Mouse (Mus musculus): ENCODE data around the gene Rbm42. TPM values are rescaled to one million over a fixed set of nuclear protein-coding genes. Genes with fewer than 3 reads are reported as not detected.

The Rbm42 gene
- 10 to 100 TPM; 46.0 to 49.1 TPM for total RNA-seq (2021)
- long read RNA-seq, experiment 1, transcript Rbm42-202 (9 exons, 1,526 nt): major isoform, 30 of 61 reads
- long read RNA-seq, experiment 1, transcript Rbm42-201 (10 exons, 1,784 nt): minor isoform, 25 of 61 reads
- long read RNA-seq, experiment 1, partial matches to known transcripts: 6 of 61 reads
- long read RNA-seq, experiment 1, other reads (novel, unspliced or antisense): 0 of 61 reads
- long read RNA-seq, experiment 2, transcript Rbm42-201 (10 exons, 1,784 nt): minor isoform, 13 of 43 reads
- long read RNA-seq, experiment 2, transcript Rbm42-202 (9 exons, 1,526 nt): major isoform, 24 of 43 reads
- long read RNA-seq, experiment 2, partial matches to known transcripts: 4 of 43 reads
- long read RNA-seq, experiment 2, other reads (novel, unspliced or antisense): 2 of 43 reads

DNA sequence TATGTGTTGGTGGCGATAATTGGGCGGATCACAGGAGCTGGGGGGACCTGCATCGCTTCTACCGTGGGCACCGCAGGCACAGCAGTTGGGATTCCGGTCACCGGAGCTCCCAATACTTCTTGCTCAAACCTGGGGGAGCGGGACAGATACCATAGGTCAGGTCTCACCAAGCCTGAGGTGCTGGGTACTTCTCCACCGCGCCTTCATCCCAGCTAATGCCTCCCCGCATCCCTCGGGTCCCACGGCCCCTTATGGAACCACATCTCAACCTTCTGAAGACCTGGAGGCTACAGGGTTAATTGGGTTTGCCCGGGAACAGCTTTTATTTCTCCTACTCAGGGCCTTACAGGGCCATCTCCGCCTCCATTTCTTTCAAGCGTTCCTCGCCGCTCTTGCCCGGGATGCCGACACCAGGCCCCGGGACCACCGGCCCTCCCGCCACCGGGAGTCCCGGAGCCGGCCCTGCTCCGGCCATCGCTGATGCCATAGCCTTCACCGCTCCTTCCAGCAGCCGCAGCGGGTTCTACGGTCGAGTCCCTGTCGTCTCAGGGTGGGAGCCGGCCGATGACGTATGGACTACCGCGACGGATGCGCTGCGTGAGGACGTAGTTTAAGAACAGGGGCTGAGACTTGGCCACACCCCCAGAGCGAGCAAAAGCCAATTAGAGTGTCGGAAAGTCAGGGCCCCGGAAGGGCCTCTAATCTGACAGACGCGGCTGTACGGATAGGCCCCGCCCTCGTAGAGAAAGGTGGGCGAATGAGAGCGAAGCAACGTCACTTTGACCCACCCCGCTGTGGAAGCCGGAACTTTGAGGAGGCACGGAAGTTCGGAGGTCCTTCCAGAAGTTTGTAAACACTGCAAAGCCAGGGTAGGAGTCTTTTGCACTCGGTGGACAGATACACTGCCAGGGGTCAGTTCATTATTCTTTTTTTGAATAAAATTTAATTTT, at the start of gene Rbm42:
Gene Rbm42 (minus strand): TSS at position 727 of the 950 bp plus-strand sequence.
- peak; percentile 98 to 100 for DNase-seq

DNA sequence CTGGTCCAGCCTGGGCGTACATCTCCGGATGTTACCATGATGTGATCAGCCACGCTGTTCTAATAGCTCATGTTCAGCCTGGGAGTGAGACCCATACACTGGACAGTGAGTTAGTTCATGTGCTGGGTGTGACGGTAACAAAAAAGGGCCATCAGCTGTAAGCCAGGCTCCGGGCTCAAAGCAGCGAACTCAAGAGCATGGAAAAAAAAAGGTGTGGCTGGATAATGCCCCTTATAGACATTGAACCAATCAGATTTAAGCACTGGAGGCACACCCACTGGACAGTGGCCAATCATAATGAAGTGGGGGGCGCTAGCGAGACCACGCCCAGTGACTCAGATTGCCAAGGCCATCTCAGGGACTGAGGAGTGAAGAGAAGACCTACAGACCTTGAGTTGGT, 48.5 kb upstream of the Rbm42 start, which contains the start of gene 2200002J24Rik:
Gene 2200002J24Rik (plus strand): TSS at position 338 of the 400 bp plus-strand sequence.
- DNase-seq: no peak

DNA sequence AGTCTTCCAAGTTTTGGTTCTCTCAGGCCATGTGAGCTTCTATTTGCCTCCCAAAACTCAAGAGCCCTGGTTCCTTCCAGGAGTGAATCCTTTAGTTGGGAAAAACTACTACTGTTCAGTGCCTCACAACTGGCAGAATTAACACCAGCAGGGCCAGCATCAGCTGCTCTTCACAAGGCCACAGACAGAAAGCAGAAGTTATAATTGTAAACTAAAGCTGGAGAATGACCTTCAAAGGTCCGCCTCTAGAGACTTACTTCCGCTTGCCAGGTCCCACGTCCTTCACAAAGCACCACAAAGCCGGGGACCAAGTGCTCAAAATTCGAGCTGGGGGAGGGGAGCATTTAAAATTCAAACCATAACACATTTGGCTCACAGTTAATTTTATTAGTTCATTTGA, 48.0 kb upstream of the Rbm42 start:
- peak in 1 of 2 experiments; percentile 12 for DNase-seq

DNA sequence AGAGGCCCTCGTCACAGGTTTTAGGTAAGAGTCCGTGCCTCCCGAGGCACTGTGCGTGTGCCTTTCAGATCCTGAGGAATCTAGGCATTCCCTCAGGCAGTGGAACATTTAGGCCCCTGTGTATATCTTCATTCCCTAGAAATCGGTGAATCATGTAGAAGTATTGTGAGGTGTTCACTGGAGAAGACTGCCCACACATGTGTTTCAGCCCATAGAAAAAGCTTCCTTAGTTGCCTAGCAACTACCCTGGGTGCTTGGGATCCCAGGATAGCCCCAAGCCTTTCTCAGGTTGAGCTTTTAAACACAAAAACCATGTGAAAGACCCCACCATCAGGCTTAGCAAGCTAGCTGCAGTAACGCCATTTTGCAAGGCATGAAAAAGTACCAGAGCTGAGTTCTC, 38.2 kb upstream of the Rbm42 start:
- DNase-seq: no peak

DNA sequence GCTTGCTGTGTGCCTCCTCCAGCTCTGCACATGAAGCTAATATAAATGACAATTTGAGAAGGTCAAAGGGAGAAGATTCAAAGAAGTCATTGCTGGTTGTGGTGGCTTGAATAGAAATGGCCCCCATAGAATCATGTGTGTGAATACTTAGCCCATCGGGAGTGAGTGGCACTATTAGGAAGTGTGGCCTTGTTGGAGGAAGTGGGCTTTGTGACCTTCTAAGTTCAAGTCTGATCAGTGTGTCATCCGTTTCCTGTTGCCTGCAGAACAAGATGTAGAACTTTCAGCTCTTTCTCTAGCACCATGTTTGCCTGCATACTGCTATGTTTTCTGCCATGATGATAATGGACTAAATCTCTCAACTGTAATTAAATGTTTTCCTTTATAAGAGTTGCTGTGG, 33.3 kb upstream of the Rbm42 start:
- no peak for DNase-seq

DNA sequence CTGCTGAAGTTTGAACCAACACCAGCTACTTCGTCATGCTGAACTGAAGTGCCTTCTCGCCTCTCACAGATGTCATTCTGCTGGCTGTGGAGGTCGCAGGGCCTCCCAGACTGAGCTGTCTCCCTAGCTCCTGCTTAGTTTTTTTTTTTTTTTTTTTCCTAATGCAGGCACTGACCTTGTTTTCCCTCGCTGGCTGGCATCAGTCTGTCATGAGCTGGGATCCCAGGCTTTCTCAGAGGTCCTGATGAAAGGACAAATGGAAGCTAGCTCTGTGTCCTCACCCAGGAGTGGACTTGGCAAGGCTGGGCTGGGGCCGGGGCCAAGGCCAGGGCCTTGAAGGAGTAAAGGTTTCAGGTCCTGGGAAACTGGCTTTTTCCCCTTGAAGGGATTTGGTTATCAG, 31.8 kb upstream of the Rbm42 start:
- peak; percentile 55 to 57 for DNase-seq

DNA sequence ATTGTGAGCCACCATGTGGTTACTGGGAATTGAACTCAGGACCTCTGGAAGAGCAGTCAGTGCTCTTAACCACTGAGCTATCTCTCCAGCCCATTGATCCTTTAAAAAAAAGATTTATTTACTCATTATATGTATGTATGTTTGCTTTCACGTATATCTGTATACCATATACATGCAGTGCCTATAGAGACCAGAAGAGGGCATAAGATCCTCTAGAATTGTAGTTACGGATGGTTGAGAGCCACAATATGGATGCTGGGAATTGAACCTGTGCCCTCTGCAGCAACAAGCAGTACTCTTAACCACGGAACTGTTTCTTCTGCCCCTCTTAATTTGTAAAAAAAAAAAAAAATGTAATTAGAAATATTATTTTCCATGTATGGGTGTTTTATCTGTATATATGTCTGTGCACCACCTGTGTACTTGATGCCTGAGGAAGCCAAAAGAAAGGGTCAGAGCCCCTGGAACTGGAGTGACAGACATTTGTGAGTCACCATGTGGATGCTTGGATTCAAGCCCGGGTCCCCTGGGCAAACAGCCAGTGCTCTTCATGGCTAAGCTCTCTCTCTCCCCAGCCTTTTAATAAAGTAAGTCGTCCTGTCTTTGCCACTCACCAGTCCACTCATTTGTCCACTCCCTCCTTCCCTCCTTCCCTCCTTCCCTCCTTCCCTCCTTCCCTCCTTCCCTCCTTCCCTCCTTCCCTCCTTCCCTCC, 28.3 kb upstream of the Rbm42 start:
- DNase-seq: peak; percentile 73 to 80

DNA sequence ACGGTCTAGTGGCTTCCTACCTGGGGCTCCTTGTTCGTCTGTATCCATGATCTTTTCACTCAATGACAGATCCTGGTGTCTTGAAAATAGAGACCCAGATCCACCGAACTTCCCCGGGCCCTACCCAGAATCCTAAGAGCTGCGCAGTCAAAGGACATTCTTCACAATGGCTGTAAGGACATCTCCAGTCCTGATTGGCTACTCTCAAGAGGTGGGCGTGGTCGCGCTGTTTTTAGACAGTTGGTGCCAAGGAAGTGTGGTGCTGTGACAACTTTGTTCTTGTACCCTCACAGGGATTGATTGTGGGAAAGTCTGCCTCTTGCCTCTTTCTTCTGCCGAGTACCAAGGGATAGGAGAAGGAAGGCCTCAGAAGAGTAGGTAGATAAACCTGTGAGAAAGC, 21.4 kb upstream of the Rbm42 start, which contains the start of gene Pmis2:
Gene Pmis2 (minus strand): TSS at position 126 of the 400 bp plus-strand sequence.
- no peak for DNase-seq

DNA sequence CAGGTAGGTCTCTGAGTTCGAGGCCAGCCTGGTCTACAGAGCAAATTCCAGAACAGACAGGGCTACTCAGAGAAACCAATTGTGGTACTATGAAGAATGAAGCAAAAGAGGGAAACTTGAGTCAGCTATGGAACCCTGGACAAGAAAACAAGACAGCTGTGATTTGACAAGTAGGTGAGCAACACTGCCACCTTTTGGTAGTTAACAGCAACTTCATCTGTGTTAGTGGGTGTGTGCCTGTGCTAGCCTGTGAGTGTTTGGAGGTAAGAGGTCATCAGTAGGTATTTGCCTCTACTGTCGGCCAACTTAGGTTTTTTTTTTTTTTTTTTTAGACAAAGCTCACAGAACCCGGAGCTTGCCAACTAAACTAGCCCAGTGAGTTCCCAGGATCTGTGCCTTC, 19.1 kb upstream of the Rbm42 start:
- DNase-seq: no peak

DNA sequence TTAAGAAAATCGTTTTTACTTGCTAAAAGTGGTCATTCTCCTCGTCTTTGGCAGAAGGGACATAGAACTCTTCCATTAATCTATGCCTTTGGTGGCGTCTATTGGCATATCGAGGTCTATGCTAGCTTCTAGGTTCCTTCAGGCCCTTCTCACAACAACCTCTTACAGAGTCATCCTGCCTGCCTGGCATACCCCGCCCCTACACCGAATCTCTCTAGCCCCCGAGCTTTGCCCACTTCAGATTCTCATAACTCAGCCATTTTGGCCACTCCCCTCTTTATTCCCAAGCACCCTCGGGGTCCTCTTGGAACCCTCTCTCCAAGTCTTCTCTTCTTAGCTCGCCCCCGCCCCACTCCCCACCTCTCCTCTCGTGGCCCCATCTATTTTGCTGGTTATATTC, 15.2 kb upstream of the Rbm42 start:
- peak in 1 of 2 experiments; percentile 20 for DNase-seq

DNA sequence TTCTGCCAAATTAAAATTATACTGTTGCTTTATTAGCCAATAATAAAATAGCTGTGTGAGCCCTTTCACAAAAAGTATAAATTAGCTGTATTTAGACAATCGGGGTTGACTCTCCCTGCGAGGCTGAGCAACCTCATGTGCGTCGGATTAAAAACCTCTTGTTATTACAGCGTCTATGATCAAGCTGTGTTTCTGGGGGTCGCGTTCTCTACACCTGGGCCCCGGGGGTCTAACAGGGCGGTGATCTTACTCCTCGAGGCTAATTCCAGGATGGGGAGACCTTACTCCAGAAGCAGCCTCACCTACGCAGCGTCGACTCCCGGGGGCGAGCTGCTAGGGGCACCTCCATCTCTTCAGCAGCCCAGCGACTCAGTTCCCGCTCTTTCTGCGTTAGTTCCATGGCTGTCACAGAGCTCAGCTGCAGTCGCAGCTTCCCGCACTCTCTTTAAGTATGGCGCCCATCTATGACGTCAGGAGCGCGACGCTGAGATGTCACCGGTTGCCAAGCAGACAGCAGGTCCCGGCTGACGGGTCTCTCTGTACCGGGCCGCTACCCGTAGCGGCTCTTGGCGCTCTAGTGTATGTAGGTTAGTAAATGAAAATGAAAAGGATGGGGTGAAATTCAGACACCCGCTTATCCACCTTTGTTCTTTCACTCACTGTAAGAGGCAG, 14.5 kb upstream of the Rbm42 start, which contains the start of gene Haus5:
Gene Haus5 (minus strand): TSS at position 466 of the 672 bp plus-strand sequence.
- DNase-seq: peak; percentile 92 to 96

DNA sequence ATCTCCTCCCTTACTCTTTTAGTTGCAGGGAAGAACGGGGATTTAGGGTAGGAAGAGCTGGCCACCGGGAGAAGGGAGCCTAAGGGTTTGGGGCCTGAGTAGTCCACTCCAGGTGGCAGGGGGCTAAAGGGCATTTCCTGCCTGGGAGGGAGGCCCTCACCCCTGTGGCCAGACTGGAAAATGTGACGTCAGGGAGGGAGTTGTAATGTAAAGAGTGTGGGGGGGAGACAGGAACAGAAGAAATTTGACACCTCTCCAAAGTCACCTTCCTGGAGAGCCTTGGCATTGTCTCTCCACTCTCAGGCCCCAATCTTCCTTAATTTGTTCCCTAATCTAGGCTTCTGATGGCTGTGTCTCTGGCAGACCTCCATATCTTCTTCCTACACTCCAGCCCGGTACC, 11.0 kb downstream of the Rbm42 start:
- no peak for DNase-seq

DNA sequence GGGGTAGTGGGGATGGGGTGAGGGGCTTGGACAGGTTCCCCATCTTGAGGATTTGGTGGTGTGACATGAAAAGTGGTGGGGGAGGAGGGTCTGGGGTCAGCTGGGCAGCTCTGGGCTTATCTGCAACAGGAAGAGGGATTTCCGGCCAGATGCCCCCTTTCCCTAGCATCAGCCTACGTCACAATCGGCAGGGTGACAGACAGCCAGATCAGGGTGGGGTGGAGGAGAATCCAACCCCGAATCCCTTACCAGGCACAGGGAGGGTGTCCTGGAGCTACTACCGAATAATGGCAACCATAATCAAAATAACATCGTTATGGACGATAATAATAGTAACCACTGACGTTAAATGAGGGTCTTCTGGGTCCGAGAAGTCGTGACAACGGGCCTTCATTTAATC, 13.7 kb downstream of the Rbm42 start:
- DNase-seq: no peak

DNA sequence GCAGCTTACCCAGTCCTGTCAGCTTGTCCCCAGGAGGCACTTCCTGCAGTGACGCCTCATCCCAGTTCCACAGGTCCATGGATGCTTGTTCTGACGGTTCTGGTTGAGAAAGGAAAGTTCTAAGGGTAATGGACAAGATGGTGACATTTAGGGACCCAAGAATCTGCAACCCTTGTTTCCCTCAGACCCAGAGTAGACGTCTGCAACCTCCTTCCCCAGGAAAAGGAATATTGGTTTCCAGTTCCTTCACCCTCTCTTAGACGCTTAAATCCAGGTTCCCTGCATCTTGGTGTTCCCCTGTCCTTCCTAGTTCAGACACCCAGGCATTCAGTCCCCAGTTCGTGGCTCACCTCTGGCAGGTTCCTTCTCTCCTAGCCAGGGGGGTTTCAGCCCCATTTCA, 14.4 kb downstream of the Rbm42 start, which contains the start of gene Etv2:
Gene Etv2 (minus strand): TSS at position 101 of the 400 bp plus-strand sequence.
- no peak for DNase-seq

DNA sequence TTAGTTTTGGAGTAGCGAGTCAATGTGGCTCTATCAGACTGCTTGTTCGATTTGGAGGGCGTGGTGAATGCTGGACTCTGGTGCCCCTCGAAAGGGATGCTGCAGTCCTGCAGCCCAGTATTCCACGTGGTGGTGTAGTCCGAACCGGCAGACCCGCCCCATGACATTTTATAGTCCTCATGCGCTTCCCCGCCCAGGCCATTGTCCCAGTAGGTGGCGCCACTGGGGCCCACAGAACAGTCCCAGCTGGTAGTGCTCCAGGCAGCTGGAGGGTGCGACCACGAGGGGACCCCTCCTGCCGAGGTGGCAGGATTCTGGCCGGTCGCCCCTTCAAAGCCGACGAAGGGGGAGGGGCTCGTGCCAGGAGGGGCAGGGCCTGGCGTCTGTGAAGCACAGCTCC, 15.5 kb downstream of the Rbm42 start:
- peak; percentile 18 to 28 for DNase-seq

DNA sequence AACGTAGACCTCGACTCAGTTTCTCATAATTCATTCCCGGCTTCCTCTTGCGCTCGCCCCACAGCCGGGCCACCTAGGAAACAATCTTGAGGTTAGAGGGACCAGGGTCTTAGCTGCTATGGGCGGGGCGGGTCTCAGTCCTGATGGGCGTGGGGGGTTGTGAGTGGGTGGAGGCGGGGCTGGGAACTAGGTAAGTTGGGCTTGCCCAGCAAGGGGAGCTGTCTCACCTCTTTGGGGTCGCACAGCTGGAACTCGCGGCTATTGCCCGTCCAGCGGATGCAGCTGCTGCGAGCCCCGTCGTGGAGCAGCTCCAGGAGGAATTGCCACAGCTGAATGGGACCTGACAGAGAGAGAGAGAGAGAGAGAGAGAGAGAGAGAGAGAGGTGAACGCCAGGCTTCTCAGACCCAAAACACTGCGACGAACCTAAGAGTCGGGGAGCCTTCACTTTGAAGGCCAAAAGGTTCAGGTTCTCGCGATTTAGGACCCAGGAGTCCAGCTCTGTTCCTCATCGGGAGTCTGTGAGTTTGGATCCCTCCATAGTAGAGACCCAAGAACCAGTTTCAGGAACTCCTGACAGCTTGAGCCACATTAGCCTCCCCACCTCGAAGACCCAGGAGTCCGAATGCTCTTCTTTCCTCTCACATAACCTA, 16.2 kb downstream of the Rbm42 start:
- DNase-seq: no peak

DNA sequence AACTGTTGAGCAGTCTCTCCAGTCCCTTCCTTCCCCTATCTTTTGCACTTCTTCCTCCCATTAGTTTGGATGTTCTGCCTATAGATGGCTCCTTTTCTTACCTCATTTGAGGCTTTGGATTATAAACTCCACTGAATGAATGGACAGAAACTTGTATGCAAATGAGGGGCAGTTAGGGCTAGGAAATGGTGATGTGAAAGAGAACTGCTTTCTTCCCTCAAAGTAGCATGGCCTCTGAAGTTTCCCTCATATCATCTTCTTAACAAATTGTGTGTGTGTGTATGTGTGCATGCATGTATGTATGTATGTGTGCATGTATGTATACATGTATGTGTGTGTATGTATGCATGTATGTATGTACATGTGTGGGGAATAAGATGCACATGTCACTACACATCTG, 21.1 kb downstream of the Rbm42 start:
- no peak for DNase-seq

DNA sequence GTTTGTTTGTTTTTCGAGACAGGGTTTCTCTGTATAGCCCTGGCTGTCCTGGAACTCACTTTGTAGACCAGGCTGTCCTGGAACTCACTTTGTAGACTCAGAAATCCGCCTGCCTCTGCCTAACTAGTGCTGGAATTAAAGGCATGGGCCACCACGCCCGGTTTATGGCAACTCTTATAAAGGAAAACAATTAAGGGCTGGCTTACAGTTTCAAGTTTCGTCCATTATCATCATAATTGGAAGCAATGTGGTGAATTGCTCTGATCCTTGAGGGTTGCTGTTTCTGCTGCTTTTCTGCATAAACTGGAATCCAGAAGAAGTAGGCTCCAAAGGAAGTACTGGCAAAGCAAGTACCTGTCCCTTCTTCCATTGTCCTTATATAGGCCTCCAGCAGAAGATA, 23.5 kb downstream of the Rbm42 start:
- no peak for DNase-seq

DNA sequence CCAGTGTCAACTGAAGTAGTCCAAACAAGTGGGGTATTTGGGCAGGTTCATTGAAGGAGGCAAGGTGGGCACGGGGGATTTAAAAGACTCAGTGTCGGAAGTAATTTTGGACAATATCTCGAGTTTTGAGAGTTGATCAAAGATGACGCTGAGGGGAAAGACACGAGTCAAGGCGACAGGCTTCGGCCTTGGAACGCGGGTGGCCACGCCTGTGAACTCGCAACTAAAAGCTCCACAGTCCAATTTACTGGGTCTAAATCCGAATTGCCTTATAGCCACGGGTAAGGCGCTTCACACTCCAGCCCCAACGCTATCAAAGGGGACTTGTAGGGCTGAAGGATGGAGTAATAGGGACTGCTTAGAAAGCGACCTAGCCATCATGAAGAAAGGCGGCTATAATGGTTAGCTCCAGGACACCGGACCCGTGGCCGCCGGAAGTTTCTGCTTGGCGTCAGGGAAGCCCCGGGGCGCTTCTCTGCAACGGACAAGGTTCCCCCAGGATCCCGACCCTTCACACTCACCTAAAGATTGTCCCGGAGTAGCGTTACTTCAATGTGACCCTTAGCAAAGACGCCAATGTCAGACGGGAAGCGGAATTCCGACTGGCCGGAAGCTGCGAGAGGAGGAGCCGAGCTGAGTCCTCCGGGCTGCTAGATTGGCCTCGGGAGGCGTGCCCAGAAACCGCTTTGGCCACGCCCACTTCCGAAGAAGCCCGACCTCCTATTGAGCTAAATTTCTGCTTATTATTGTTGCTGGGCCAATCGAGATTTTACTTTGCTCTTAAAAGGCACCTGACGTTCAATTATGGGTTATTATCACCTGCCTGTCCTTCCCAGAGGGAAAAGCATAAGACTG, 24.4 kb downstream of the Rbm42 start, which contains the start of gene Cox6b1:
Gene Cox6b1 (minus strand): TSS at position 622 of the 855 bp plus-strand sequence.
- DNase-seq: peak; percentile 91 to 94

DNA sequence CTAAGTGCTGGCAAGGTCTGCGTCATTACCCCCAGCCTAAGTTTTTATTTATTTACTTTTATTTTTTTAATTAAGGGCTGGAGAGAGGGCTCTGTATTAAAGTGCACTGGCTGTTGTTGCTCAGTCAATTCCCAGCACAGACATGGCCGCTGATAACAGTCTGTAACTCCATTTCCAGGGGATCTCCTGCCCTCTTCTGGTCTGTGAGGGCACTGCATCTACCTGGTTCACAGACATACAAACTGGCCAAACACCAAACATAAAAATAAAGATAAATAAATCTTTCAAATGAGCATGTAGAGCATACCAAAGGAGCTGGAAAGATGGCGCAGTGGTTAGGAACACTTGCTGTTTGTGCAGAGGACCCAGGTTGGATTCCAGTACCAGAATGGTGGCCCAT, 30.9 kb downstream of the Rbm42 start:
- DNase-seq: peak in 1 of 2 experiments; percentile 38

Measured in heart, adult 18-20 months (tissue).